Mouse (Mus musculus) kidney, embryonic 16.5 days (tissue): ENCODE data around the gene Vmn1r12. TPM values are rescaled to one million over a fixed set of nuclear protein-coding genes. Genes with fewer than 3 reads are reported as not detected.
"Not testable (repeated sequence)": the region's sequence is repeated elsewhere in the genome, so short reads cannot be mapped to it uniquely, and the experiment has no call there.

Experiments used
- ATAC-seq: fragments of 200-750 bp; cut with Nextera tagmentation; 2 replicates; pipeline ENCODE4 v1.8.0; 2017; ENCODE audit warnings: moderate TSS enrichment; ENCODE audit not compliant: low FRiP score, low TSS enrichment
- H3K27ac ChIP-seq: fragments of 300-500 bp; sonication (generic); 2 replicates; pipeline ENCODE4 v1.5.1; 2014; ENCODE audit warnings: low read length
- H3K27me3 ChIP-seq: fragments of 300-500 bp; sonication (generic); 2 replicates; pipeline ENCODE4 v1.6.1; 2014; ENCODE audit warnings: low read length, control low read depth, mixed read lengths; ENCODE audit not compliant: insufficient read depth
- H3K36me3 ChIP-seq: fragments of 300-500 bp; sonication (generic); 2 replicates; pipeline ENCODE4 v1.6.1; 2014; ENCODE audit warnings: low read length, control low read depth, mixed read lengths; ENCODE audit not compliant: insufficient read depth
- H3K4me1 ChIP-seq: fragments of 300-500 bp; sonication (generic); 2 replicates; pipeline ENCODE4 v1.6.1; 2014; ENCODE audit warnings: low read length, control low read depth, mixed read lengths; ENCODE audit not compliant: insufficient read depth
- H3K4me2 ChIP-seq: fragments of 300-500 bp; sonication (generic); replicated peaks from 2 replicates; pipeline ENCODE4 v1.6.1; 2014; ENCODE audit warnings: low read depth, low read length
- H3K4me3 ChIP-seq: fragments of 300-500 bp; sonication (generic); 2 replicates; pipeline ENCODE4 v1.5.1; 2014; ENCODE audit warnings: mild to moderate bottlenecking, low read length
- H3K9ac ChIP-seq: fragments of 300-500 bp; sonication (generic); replicated peaks from 2 replicates; pipeline ENCODE4 v1.6.1; 2014; ENCODE audit warnings: low read length
- H3K9me3 ChIP-seq: fragments of 300-500 bp; sonication (generic); 2 replicates; pipeline ENCODE4 v1.6.1; 2016; ENCODE audit warnings: low read length, control low read depth
- WGBS: fragments of 180-500 bp; shearing (Covaris S2); extraction: QIAGEN DNeasy Blood & Tissue Kit; methylation state at CpG from one replicate; pipeline ENCODE4 v1.1.7; 2014; 5-methylcytosine and 5-hydroxymethylcytosine counted together
- polyA plus RNA-seq: library from polyadenylated mRNA; unstranded; fragments of >200 nt; fragmentation: Nextera tagmentation; extraction: Ambion mirVana; gene quantifications from 2 replicates; pipeline ENCODE4 v1.2.1, GENCODE M21; 2015

Gene Vmn1r12
- not detected in 2 replicates for polyA plus RNA-seq

- H3K36me3 ChIP-seq = no peaks in the 10 kb centered on the region
- WGBS = 79% methylated on average over 2 of the region's 2 CpGs
Observed at GRCm38 (mm10) chr6:57156619-57157018, at the start of gene Vmn1r12. Gene Vmn1r12 (plus strand): TSS chr6:57156919.

GRCm38 (mm10) chr6:57109154-57109553 lies 47.6 kb upstream of the Vmn1r12 start, which contains the start of gene Vmn1r10:
Gene Vmn1r10 (plus strand): TSS chr6:57109454.
- WGBS = 89% methylated on average over 3 of the region's 3 CpGs
- H3K4me3 ChIP-seq = no peak within 1 kb of the TSS
- no peaks in the 10 kb centered on the region for H3K36me3 ChIP-seq
- H3K4me1 ChIP-seq = no peaks in the 10 kb centered on the region
- H3K27ac ChIP-seq = no peak within 1 kb of the TSS
- no peak within 1 kb of the TSS for H3K9ac ChIP-seq
- H3K4me2 ChIP-seq = no peak within 1 kb of the TSS
- H3K9me3 ChIP-seq = no peaks in the 10 kb centered on the region
- H3K27me3 ChIP-seq = no peaks in the 10 kb centered on the region
- no peak for ATAC-seq

More at GRCm38 (mm10) chr6:57156619-57157018, at the start of gene Vmn1r12:
- Histone ChIP-seq H3K4me3 (no peak within 1 kb of the TSS), H3K9ac (no peak within 1 kb of the TSS), H3K27ac (no peak within 1 kb of the TSS), H3K4me2 (no peak within 1 kb of the TSS), H3K27me3 (no peaks in the 10 kb centered on the region), H3K9me3 (no peaks in the 10 kb centered on the region), H3K4me1 (no peaks in the 10 kb centered on the region)
- no peak for ATAC-seq

- no peak within 1 kb of the TSS for H3K27ac ChIP-seq
- no peaks in the 10 kb centered on the region for H3K27me3 ChIP-seq
- H3K4me3 ChIP-seq = no peak within 1 kb of the TSS
- no peaks in the 10 kb centered on the region for H3K4me1 ChIP-seq
- ATAC-seq = no peak
- no peak within 1 kb of the TSS for H3K4me2 ChIP-seq
- no peak within 1 kb of the TSS for H3K9ac ChIP-seq
- whole genome bisulfite sequencing = 70% methylated on average over 1 of the region's 1 CpGs
- H3K9me3 ChIP-seq = no peaks in the 10 kb centered on the region
- no peaks in the 10 kb centered on the region for H3K36me3 ChIP-seq
Observed at GRCm38 (mm10) chr6:57133155-57133554, 23.6 kb upstream of the Vmn1r12 start, which contains the start of gene Vmn1r11. Gene Vmn1r11 (plus strand): TSS chr6:57133455.

GRCm38 (mm10) chr6:57190016-57190415 lies 33.3 kb downstream of the Vmn1r12 start:
- not testable (repeated sequence) for H3K4me2 ChIP-seq

DNA sequence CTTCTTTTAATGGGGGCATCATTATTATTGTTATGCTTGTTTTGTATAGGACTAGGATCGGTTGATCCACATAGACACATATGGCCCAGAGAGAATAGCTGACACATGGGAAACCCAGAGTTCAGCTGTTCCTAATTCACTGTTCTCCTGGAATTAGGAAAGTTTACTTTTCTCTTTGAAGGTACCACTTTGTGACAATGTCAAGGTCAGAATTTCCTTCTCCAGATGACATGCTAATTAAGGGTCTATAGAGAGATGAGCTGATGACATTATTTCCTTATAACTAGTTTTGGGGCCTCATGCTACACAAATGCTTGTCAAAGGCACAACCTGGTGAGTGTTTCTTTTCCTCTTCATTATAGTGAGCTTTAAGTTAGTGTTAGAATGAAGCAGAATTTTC lies 46.3 kb downstream of the Vmn1r12 start, which contains the start of gene Vmn1r13:
TSS of gene Vmn1r13 (plus strand) at position 301 of the 400 bp plus-strand sequence.
- not testable (repeated sequence) for H3K36me3 ChIP-seq, H3K4me2 ChIP-seq, ATAC-seq, H3K4me3 ChIP-seq, H3K9ac ChIP-seq, H3K27me3 ChIP-seq, H3K9me3 ChIP-seq, H3K4me1 ChIP-seq, H3K27ac ChIP-seq
- 95% methylated on average over 1 of the region's 1 CpGs for WGBS

More at GRCm38 (mm10) chr6:57190016-57190415, 33.3 kb downstream of the Vmn1r12 start:
- not testable (repeated sequence) for H3K27me3 ChIP-seq, ATAC-seq, H3K9me3 ChIP-seq, H3K36me3 ChIP-seq, H3K4me1 ChIP-seq, H3K4me3 ChIP-seq, H3K9ac ChIP-seq
- 48% methylated on average over 3 of the region's 3 CpGs for WGBS
- peak overlapping the region; percentile 68; the same call in 1 of the 2 replicates for H3K27ac ChIP-seq

Other genes with a start within 250 kb of the Vmn1r12 start
- gene Nt5c3, start 233.0 kb upstream of the Vmn1r12 start, polyA plus RNA-seq = 65.2 and 67.9 TPM in 2 replicates
- 0.36 and 0.39 TPM in 2 replicates for gene Vmn1r4, start 232.9 kb upstream of the Vmn1r12 start, polyA plus RNA-seq
- not detected in 2 replicates for gene Vmn1r5, start 186.6 kb upstream of the Vmn1r12 start, polyA plus RNA-seq
- not detected in 2 replicates for gene Vmn1r6, start 159.7 kb upstream of the Vmn1r12 start, polyA plus RNA-seq
- not detected in 2 replicates for gene Vmn1r7, start 131.6 kb upstream of the Vmn1r12 start, polyA plus RNA-seq
- not detected in 2 replicates for gene Vmn1r8, start 124.6 kb upstream of the Vmn1r12 start, polyA plus RNA-seq
- not detected in 2 replicates for gene Vmn1r9, start 90.1 kb upstream of the Vmn1r12 start, polyA plus RNA-seq
- gene Vmn1r10, start 47.5 kb upstream of the Vmn1r12 start, polyA plus RNA-seq = not detected in 2 replicates
- not detected in 2 replicates for gene Vmn1r11, start 23.5 kb upstream of the Vmn1r12 start, polyA plus RNA-seq
- not detected in 2 replicates for gene Vmn1r13, start 46.4 kb downstream of the Vmn1r12 start, polyA plus RNA-seq
- gene Vmn1r14, start 74.8 kb downstream of the Vmn1r12 start, polyA plus RNA-seq = not detected in 2 replicates
- not detected in 2 replicates for gene Vmn1r15, start 101.0 kb downstream of the Vmn1r12 start, polyA plus RNA-seq
- gene Vmn1r16, start 172.6 kb downstream of the Vmn1r12 start, polyA plus RNA-seq = not detected in 2 replicates
- gene Vmn1r17, start 206.8 kb downstream of the Vmn1r12 start, polyA plus RNA-seq = not detected in 2 replicates
- gene Vmn1r18, start 238.9 kb downstream of the Vmn1r12 start, polyA plus RNA-seq = not detected in 2 replicates
- gene Vmn1r19, start 246.9 kb downstream of the Vmn1r12 start, polyA plus RNA-seq = not detected in 2 replicates